Mouse (Mus musculus) regulatory T cell (primary cell): ENCODE measurements around the gene Gdpd2.

ENCODE experiments used
- in situ Hi-C: fragments of 300-600 bp; cut with MboI, MseI; formaldehyde crosslinking; loops from one replicate; pipeline ENCODE4 v1.15.1; 2025; ENCODE audit warnings: high pct_unique_total_duplicates

Gene Gdpd2

DNA sequence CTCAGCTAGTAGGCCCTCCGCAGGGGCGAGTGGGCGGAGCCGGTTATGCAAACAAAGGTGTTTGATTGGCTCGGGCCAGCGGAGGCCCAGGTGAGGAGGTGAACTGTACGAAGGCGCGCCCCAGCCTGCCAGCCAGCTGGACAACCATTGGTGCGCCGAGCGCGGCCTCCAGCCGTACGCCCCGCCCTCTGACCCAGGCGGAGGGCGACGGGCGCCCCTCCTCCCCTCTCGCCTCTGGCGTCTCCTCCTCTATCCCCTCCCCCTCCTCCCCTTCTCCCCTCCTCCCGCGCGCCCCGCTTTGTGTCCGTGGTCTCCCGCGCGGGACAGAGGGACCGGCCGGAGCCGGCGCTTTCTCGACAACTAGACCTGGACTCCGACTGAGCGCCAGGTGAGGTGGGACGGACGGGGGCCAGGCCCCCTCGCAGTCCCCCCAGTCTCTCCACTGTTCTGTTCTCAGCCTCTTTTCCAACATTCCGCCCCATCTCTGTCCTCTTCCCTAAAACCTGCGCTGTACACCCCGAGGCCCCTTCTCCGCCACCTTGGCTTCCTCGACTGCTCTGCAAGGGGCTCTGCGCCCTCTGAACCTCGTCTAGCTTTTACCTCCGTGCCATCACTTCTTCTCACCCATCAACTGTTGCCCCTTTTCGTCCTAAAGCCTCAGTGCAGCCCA is 47.4 kb downstream of the Gdpd2 start:
- in situ Hi-C loops = no loop called here

DNA sequence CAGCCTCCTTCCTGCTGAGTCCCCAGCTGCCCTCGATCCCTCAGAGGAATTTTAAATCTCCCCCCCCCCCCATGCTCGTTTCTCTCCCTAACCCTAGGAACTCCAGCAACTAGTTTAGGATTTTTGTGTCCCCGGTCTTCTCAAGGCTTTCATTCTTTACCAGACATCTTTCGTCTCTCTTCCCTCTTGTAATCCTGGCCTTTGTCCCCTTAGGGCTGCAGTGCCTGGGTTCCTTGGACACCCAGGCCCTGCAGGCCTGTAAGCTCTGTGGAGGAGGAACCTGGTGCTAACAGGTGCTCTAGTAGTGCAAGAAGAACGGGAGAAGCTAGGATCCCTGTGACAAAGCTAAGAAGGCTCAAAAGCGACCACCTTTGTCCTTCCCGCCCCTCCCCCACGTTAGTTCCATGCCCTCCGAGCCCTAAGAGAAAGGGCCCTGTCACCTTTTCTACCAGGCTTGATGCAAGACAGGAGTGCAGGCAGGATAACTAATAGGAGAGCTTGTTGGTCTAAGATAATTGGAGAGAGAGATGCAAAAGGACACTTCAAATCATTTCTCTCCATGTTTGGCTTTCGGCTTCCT is 48.1 kb downstream of the Gdpd2 start:
- in situ Hi-C loops = no loop called here

DNA sequence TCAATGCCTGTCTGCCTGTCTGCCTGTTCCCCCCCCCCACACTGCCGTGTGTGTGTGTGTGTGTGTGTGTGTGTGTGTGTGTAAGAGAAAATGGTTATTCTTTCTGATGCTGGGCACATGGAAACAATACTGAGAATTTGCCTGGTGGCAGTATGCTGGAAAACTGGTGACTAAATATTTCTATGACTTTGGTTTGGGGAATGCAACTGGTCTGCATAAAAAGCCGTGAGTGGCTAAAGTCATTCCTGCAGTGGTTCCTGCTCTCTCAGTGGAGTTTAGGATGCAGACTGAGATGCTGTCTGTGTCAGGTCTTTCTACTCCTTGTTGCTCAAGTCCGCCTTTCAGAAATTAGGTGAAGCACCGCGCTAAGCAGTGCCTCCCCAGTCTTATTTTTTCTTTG is 48.7 kb downstream of the Gdpd2 start:
- in situ Hi-C loops = no loop called here
